Mouse (Mus musculus): Measurements from ENCODE around the gene Dmrta2. TPM values are rescaled to one million over a fixed set of nuclear protein-coding genes. Genes with fewer than 3 reads are reported as not detected.
A peak's percentile ranks its signal among the peaks of the same experiment; 100 is the strongest.

Gene Dmrta2
- total RNA-seq, 2 experiments from 2014 or later: 0.13 TPM; not detected in 1

GRCm38 (mm10) chr4:109979461-109980320, 1.8 kb downstream of the Dmrta2 start:
- DNase-seq: no peak

- no peak for DNase-seq
Measured at GRCm38 (mm10) chr4:109980321-109981082, 2.6 kb downstream of the Dmrta2 start.

GRCm38 (mm10) chr4:109981083-109981870, 3.4 kb downstream of the Dmrta2 start:
- DNase-seq: no peak

GRCm38 (mm10) chr4:109981871-109982680, 4.2 kb downstream of the Dmrta2 start:
- DNase-seq: no peak

- no peak for DNase-seq
Measured at GRCm38 (mm10) chr4:109982681-109983265, 4.9 kb downstream of the Dmrta2 start.

- DNase-seq: no peak
Measured at GRCm38 (mm10) chr4:109983281-109984001, 5.6 kb downstream of the Dmrta2 start.

GRCm38 (mm10) chr4:109984011-109984411, 6.2 kb downstream of the Dmrta2 start:
- no peak for DNase-seq

GRCm38 (mm10) chr4:109984496-109985423, 6.9 kb downstream of the Dmrta2 start:
- no peak for DNase-seq

- DNase-seq: no peak
Measured at GRCm38 (mm10) chr4:109985424-109986172, 7.7 kb downstream of the Dmrta2 start.

GRCm38 (mm10) chr4:109986301-109986700, 8.4 kb downstream of the Dmrta2 start:
- no peak for DNase-seq

GRCm38 (mm10) chr4:109986748-109987355, 9.0 kb downstream of the Dmrta2 start:
- no peak for DNase-seq

- DNase-seq: no peak
Measured at GRCm38 (mm10) chr4:109987560-109988362, 9.9 kb downstream of the Dmrta2 start.

GRCm38 (mm10) chr4:109988411-109988810, 10.6 kb downstream of the Dmrta2 start:
- no peak for DNase-seq

- no peak for DNase-seq
Measured at GRCm38 (mm10) chr4:109989213-109989612, 11.4 kb downstream of the Dmrta2 start.

GRCm38 (mm10) chr4:110006044-110006443, 28.2 kb downstream of the Dmrta2 start:
- no peak for DNase-seq

- DNase-seq: peak in 1 of 2 experiments; percentile 7
Measured at GRCm38 (mm10) chr4:110019145-110019544, 41.3 kb downstream of the Dmrta2 start.

GRCm38 (mm10) chr4:110020255-110020654, 42.4 kb downstream of the Dmrta2 start:
- DNase-seq: peak; percentile 84 to 86

Measured in adrenal gland, postnatal 36 days (tissue).